Mouse (Mus musculus) megakaryocyte, embryonic 14.5 days (primary cell): Measurements from ENCODE around the gene Anks3.

ENCODE experiments used
- FLI1 ChIP-seq: IDR thresholded peaks from 2 replicates; pipeline ENCODE4 v1.6.1; 2012; ENCODE audit warnings: low read length, inconsistent platforms, mixed read lengths
- GATA1 ChIP-seq: IDR thresholded peaks from 3 replicates; pipeline ENCODE4 v1.6.1; 2012; ENCODE audit warnings: mixed read lengths, low read length, inconsistent platforms, borderline replicate concordance

GRCm38 (mm10) chr16:4937351-4938190 is 26.4 kb downstream of the Anks3 start:
- TF ChIP-seq GATA1 (no peak), FLI1 (no peak)
